Mouse (Mus musculus) lung, embryonic 14.5 days (tissue): ENCODE results near the gene Eif4g3. TPM values are rescaled to one million over a fixed set of nuclear protein-coding genes. Genes with fewer than 3 reads are reported as not detected.

Experiments
- ATAC-seq: fragments of 200-750 bp; cut with Nextera tagmentation; 2 replicates; pipeline ENCODE4 v1.8.0; 2017; ENCODE audit warnings: mild to moderate bottlenecking, moderate TSS enrichment, moderate library complexity; ENCODE audit not compliant: insufficient read depth
- DNase-seq: peaks from one replicate; pipeline ENCODE4 v3.0.0-alpha.2; 2015
- H3K27ac ChIP-seq: fragments of 300-500 bp; sonication (generic); 2 replicates; pipeline ENCODE4 v1.5.1; 2014; ENCODE audit warnings: low read depth, mild to moderate bottlenecking, moderate library complexity
- H3K27me3 ChIP-seq: fragments of 300-500 bp; sonication (generic); 2 replicates; pipeline ENCODE4 v1.6.1; 2014; ENCODE audit warnings: low read length, control low read depth; ENCODE audit not compliant: insufficient read depth
- H3K36me3 ChIP-seq: fragments of 300-500 bp; sonication (generic); 2 replicates; pipeline ENCODE4 v1.6.1; 2014; ENCODE audit warnings: control low read depth; ENCODE audit not compliant: insufficient read depth
- H3K4me1 ChIP-seq: fragments of 300-500 bp; sonication (generic); 2 replicates; pipeline ENCODE4 v1.6.1; 2014; ENCODE audit warnings: antibody characterized with exemption, control low read depth; ENCODE audit not compliant: insufficient read depth
- H3K4me2 ChIP-seq: fragments of 300-500 bp; sonication (generic); 2 replicates; pipeline ENCODE4 v1.6.1; 2014; ENCODE audit warnings: mild to moderate bottlenecking
- H3K4me3 ChIP-seq: fragments of 300-500 bp; sonication (generic); 2 replicates; pipeline ENCODE4 v1.5.1; 2014; ENCODE audit warnings: low read depth, low read length
- H3K9ac ChIP-seq: fragments of 300-500 bp; sonication (generic); 2 replicates; pipeline ENCODE4 v1.6.1; 2014
- H3K9me3 ChIP-seq: fragments of 300-500 bp; sonication (generic); 2 replicates; pipeline ENCODE4 v1.6.1; 2016; ENCODE audit warnings: low read depth, low read length, control low read depth
- CTCF ChIP-seq: IDR thresholded peaks from 2 replicates; pipeline ENCODE4 v1.5.1; 2016; ENCODE audit warnings: antibody characterized with exemption, low read depth
- WGBS: fragments of 180-500 bp; shearing (Covaris S2); extraction: QIAGEN DNeasy Blood & Tissue Kit; methylation state at CpG from one replicate; pipeline ENCODE4 v1.1.7; 2014; 5-methylcytosine and 5-hydroxymethylcytosine counted together
- polyA plus RNA-seq: library from polyadenylated mRNA; unstranded; fragments of >200 nt; fragmentation: Nextera tagmentation; extraction: Ambion mirVana; gene quantifications from 2 replicates; pipeline ENCODE4 v1.2.1, GENCODE M21; 2014

The Eif4g3 gene
- polyA plus RNA-seq, 1 experiment from 2014 or later, result 42.9 TPM

GRCm38 (mm10) chr4:138161550-138161949, 168.7 kb downstream of the Eif4g3 start:
- Histone ChIP-seq H3K4me2 (no peak overlapping the region), H3K4me1 (no peaks in the 10 kb centered on the region), H3K4me3 (no peak overlapping the region), H3K27ac (no peak overlapping the region), H3K27me3 (no peaks in the 10 kb centered on the region), H3K9me3 (no peaks in the 10 kb centered on the region), H3K9ac (no peak overlapping the region), H3K36me3 (peaks cover 70% of the 10 kb centered on the region)
- ATAC-seq (no peak), DNase-seq (peak; percentile 8)
- no peak for TF ChIP-seq CTCF
- WGBS, result 70% methylated on average over 3 of the region's 3 CpGs

- Histone ChIP-seq H3K27me3 (no peaks in the 10 kb centered on the region), H3K9ac (no peak overlapping the region), H3K4me3 (no peak overlapping the region), H3K4me2 (no peak overlapping the region), H3K36me3 (peaks cover 76% of the 10 kb centered on the region), H3K4me1 (no peaks in the 10 kb centered on the region), H3K9me3 (no peaks in the 10 kb centered on the region), H3K27ac (no peak overlapping the region)
- no peak for TF ChIP-seq CTCF
- ATAC-seq (no peak), DNase-seq (no peak)
- WGBS, result 71% methylated on average over 2 of the region's 2 CpGs
Observed at GRCm38 (mm10) chr4:138163836-138164235, 171.0 kb downstream of the Eif4g3 start.

- Histone ChIP-seq H3K9ac (no peak overlapping the region), H3K4me3 (no peak overlapping the region), H3K4me1 (no peaks in the 10 kb centered on the region), H3K36me3 (peaks cover 83% of the 10 kb centered on the region), H3K27ac (no peak overlapping the region), H3K9me3 (no peaks in the 10 kb centered on the region), H3K27me3 (no peaks in the 10 kb centered on the region), H3K4me2 (no peak overlapping the region)
- 97% methylated on average over 2 of the region's 2 CpGs for WGBS
- ATAC-seq (no peak), DNase-seq (no peak)
- TF ChIP-seq CTCF, result no peak
Observed at GRCm38 (mm10) chr4:138164860-138165259, 172.0 kb downstream of the Eif4g3 start.

- ATAC-seq (no peak), DNase-seq (no peak)
- Histone ChIP-seq H3K4me1 (no peaks in the 10 kb centered on the region), H3K4me2 (no peak overlapping the region), H3K9ac (no peak overlapping the region), H3K4me3 (no peak overlapping the region), H3K9me3 (no peaks in the 10 kb centered on the region), H3K27me3 (no peaks in the 10 kb centered on the region), H3K36me3 (peaks cover 86% of the 10 kb centered on the region), H3K27ac (no peak overlapping the region)
- 91% methylated on average over 10 of the region's 10 CpGs for WGBS
- no peak for TF ChIP-seq CTCF
Observed at GRCm38 (mm10) chr4:138166519-138166918, 173.7 kb downstream of the Eif4g3 start.

GRCm38 (mm10) chr4:138168162-138168561, 175.3 kb downstream of the Eif4g3 start:
- no peaks in the 10 kb centered on the region for H3K9me3 ChIP-seq
- no peaks in the 10 kb centered on the region for H3K27me3 ChIP-seq
- no peak overlapping the region for H3K27ac ChIP-seq
- DNase-seq, result no peak
- H3K4me2 ChIP-seq, result no peak overlapping the region
- no peak for TF ChIP-seq CTCF
- no peak overlapping the region for H3K4me3 ChIP-seq
- 69% methylated on average over 3 of the region's 3 CpGs for WGBS
- no peaks in the 10 kb centered on the region for H3K4me1 ChIP-seq
- peaks cover 95% of the 10 kb centered on the region for H3K36me3 ChIP-seq
- no peak overlapping the region for H3K9ac ChIP-seq
- ATAC-seq, result no peak

GRCm38 (mm10) chr4:138169420-138169819, 176.6 kb downstream of the Eif4g3 start:
- ATAC-seq (no peak), DNase-seq (no peak)
- peaks cover 94% of the 10 kb centered on the region for H3K36me3 ChIP-seq
- 87% methylated on average over 4 of the region's 4 CpGs for WGBS
- TF ChIP-seq CTCF, result no peak
- no peak overlapping the region for H3K9ac ChIP-seq
- no peaks in the 10 kb centered on the region for H3K9me3 ChIP-seq
- no peak overlapping the region for H3K4me3 ChIP-seq
- H3K27me3 ChIP-seq, result no peaks in the 10 kb centered on the region
- no peak overlapping the region for H3K27ac ChIP-seq
- H3K4me1 ChIP-seq, result no peaks in the 10 kb centered on the region
- no peak overlapping the region for H3K4me2 ChIP-seq

GRCm38 (mm10) chr4:138172686-138173085, 179.9 kb downstream of the Eif4g3 start:
- no peak overlapping the region for H3K4me2 ChIP-seq
- H3K4me3 ChIP-seq, result no peak overlapping the region
- H3K9ac ChIP-seq, result no peak overlapping the region
- no peaks in the 10 kb centered on the region for H3K9me3 ChIP-seq
- no peaks in the 10 kb centered on the region for H3K27me3 ChIP-seq
- H3K36me3 ChIP-seq, result peaks cover 96% of the 10 kb centered on the region
- no peak for ATAC-seq
- no peaks in the 10 kb centered on the region for H3K4me1 ChIP-seq
- 86% methylated on average over 4 of the region's 4 CpGs for WGBS
- H3K27ac ChIP-seq, result no peak overlapping the region
- no peak for TF ChIP-seq CTCF
- no peak for DNase-seq

GRCm38 (mm10) chr4:138179391-138179790, 186.6 kb downstream of the Eif4g3 start:
- H3K36me3 ChIP-seq, result peaks cover 94% of the 10 kb centered on the region
- H3K4me1 ChIP-seq, result no peaks in the 10 kb centered on the region
- H3K27me3 ChIP-seq, result no peaks in the 10 kb centered on the region
- H3K9me3 ChIP-seq, result no peaks in the 10 kb centered on the region
- 94% methylated on average over 5 of the region's 5 CpGs for WGBS
- no peak overlapping the region for H3K9ac ChIP-seq
- DNase-seq, result no peak
- no peak for ATAC-seq
- H3K27ac ChIP-seq, result no peak overlapping the region
- no peak overlapping the region for H3K4me2 ChIP-seq
- H3K4me3 ChIP-seq, result no peak overlapping the region
- TF ChIP-seq CTCF, result no peak
